Mouse (Mus musculus): ENCODE measurements around the gene Chid1.

Gene Chid1

DNA sequence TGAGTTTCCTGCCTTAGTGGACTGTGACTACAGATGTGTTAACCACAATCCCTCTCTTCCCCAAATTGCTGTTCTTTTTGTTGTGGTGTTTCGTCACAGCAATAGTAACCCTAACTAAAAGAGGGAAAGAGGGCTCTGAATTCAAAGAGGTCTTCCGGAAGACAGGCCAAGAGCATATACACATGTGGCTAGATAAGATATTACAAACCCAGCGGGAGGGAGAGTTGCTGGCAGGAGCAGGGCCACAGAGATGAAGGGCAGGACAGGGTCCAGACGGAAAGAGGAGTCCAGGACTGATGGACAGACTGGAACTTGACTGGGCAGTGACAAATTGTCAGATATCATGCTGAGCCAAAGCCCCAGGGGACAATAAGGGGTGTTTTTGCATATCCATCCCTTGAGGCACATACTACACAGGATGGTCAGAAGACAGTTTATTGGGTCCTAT, 18.7 kb upstream of the Chid1 start:
- WGBS: 78% methylated on average over 4 of the region's 4 CpGs

GRCm38 (mm10) chr7:141550464-141550863, 10.8 kb upstream of the Chid1 start:
- WGBS: 70% methylated on average over 2 of the region's 2 CpGs

DNA sequence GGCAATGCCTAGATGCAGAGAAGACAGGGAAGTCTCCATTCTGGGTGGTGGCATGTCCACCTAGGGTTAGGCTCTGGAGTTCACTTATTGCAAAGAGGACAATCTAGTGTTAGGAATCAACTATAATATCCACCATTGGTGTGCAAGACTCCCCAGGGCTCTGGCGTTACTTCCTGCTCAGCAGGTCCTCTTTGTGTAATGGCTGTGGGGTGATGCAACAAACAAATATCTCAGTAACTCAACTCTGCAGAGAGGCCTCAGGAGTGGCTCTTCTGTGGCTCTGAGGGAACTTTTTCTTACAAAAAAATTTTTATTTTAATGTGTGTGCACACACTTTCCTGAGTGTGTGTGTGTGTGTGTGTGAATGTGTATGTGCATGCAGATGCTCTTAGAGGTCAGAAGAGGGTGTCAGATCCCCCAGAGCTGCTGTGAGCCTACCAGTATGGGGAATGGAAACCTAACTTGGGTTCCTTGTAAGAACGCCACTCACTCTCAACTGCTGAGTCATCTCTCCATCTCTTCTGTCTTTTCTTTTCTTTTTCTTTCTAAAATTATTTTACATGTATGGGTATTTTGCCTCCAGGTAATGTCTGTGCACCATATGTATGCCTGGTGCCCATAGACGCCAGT, 9.9 kb upstream of the Chid1 start:
- WGBS: 91% methylated on average over 3 of the region's 3 CpGs

- WGBS: 54% methylated on average over 4 of the region's 4 CpGs
Measured at GRCm38 (mm10) chr7:141544654-141545053, 5.0 kb upstream of the Chid1 start.

- 98% methylated on average over 2 of the region's 2 CpGs for WGBS
Measured at GRCm38 (mm10) chr7:141542588-141542987, 2.9 kb upstream of the Chid1 start.

DNA sequence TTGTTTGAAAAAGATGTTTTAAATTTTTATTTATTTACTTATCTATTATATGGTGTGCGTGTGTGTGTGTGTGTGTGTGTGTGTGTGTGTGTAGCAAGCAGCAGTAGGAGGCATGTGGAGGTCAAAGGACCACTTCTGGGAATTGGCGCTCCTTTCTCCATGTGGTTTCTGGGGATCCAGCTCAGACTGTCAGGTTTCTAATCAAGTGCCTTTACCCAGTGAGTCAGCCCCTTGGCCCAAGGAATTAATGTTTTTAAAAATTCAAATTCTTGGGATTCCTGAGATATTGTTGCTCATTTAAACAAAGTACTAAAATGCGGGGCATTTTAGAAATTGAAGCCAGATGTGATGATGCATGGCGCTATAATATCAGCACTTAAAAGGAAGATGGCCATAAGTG, 2.0 kb upstream of the Chid1 start:
- 89% methylated on average over 4 of the region's 4 CpGs for WGBS

- WGBS: 29% methylated on average over 13 of the region's 13 CpGs
Measured at GRCm38 (mm10) chr7:141540312-141541081, 840 bp upstream of the Chid1 start.

DNA sequence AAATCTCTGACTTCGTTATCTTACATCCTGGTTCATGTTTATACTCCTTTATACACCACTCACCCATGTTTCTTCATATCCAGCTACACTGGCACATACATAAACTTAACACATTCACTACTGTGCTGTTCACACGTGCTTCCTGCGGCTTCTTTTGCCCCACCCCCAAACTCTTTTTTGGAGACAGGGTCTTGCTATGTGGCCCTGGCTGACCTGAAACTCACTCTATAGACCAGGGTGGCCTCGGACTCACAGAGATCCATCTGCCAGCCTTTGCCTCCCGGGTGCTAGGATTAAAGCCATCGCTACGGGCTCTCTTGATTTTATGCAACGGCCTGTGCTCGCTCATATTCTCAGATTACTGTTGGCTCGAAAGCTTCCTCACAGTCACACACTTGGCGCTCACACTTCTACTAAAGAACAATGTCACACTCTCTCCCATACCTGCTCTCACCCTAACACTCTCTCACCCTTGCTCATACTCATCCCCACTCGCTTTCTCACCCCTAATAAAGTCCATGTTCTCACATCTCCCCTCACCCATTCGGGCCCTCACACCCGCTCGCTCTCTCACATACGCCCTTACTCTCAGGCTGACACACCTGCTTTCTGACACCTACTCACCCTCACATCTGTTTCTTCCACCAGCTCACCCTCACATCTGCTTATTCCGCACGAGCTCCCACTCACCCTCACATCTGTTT, 653 bp downstream of the Chid1 start:
- 8% methylated on average over 18 of the region's 18 CpGs for WGBS

- WGBS: 74% methylated on average over 1 of the region's 1 CpGs
Measured at GRCm38 (mm10) chr7:141535570-141535969, 4.1 kb downstream of the Chid1 start.

- 69% methylated on average over 4 of the region's 4 CpGs for WGBS
Measured at GRCm38 (mm10) chr7:141525580-141525925, 14.1 kb downstream of the Chid1 start.

- 52% methylated on average over 6 of the region's 6 CpGs for WGBS
Measured at GRCm38 (mm10) chr7:141524760-141525579, 14.7 kb downstream of the Chid1 start.

GRCm38 (mm10) chr7:141524271-141524670, 15.4 kb downstream of the Chid1 start:
- 94% methylated on average over 4 of the region's 4 CpGs for WGBS

- 68% methylated on average over 4 of the region's 4 CpGs for WGBS
Measured at GRCm38 (mm10) chr7:141523007-141523406, 16.6 kb downstream of the Chid1 start.

DNA sequence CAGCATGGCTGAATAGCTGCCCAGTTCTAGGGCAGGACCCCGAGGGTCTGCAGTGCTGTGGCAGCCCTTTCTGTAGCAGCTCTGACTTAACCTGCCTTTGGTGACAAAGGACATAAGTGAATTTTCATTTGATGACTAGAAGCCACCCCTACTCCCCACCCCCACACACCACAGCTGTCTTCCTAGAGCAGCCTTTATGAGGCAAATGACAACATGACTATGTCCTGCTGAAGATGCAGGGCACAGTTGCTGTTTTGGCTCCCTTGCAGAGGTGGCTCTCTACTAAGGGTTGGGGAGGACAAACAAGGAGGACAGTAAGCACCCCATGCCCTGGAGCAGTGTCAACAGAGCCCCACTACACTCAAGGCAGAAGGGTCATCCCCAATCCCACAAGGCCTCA, 19.9 kb downstream of the Chid1 start:
- 92% methylated on average over 1 of the region's 1 CpGs for WGBS

GRCm38 (mm10) chr7:141518926-141519325, 20.7 kb downstream of the Chid1 start:
- WGBS: 87% methylated on average over 3 of the region's 3 CpGs

- WGBS: 83% methylated on average over 5 of the region's 5 CpGs
Measured at GRCm38 (mm10) chr7:141518296-141518695, 21.4 kb downstream of the Chid1 start.

- 92% methylated on average over 4 of the region's 4 CpGs for WGBS
Measured at GRCm38 (mm10) chr7:141517638-141518037, 22.0 kb downstream of the Chid1 start.

DNA sequence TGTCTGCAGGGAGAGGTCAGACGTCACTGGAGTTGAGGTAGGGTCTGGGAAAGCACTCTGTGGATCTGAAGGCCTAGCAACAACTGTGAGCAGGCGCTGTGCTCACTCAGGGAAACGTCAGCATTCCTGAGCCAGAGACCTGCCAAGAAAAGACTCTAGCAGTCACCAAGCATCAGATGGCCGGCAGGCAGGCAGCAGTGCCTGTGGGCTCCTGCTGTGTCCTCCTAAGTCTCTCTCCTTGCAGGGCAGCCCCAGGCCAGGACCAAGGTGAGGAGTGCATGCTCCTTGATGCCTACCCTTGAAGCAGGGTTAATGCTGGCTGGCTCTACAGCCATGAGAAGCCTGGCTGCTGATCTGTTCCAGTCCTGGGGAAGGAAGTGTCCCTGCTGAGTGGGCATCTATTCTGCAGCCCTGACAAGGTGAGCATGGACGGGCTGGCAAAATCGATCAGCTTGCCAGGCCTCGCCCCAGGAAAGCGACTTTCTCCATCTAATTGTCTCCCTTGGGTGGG, 28.9 kb downstream of the Chid1 start:
- 70% methylated on average over 8 of the region's 8 CpGs for WGBS

DNA sequence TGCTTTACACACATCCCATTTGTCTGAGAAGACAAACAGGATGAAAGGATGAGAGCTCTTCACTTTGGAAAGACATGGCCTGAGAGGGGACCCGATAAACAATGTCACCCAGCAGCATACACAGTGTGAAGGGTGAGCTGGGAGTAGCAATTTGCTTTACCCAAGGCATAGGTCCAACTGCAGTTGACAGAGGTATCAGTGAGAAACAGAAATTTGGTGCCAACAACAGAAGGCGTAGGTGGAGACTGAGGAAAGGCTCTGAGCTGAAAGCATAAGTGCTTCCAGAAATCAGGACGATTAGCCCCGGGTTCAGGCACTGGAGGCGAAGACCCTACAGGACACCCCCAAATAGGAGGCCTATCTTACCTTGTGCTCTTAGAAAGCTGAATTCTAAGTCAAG, 29.5 kb downstream of the Chid1 start:
- WGBS: 72% methylated on average over 5 of the region's 5 CpGs

GRCm38 (mm10) chr7:141506278-141506677, 33.4 kb downstream of the Chid1 start:
- WGBS: 87% methylated on average over 2 of the region's 2 CpGs

DNA sequence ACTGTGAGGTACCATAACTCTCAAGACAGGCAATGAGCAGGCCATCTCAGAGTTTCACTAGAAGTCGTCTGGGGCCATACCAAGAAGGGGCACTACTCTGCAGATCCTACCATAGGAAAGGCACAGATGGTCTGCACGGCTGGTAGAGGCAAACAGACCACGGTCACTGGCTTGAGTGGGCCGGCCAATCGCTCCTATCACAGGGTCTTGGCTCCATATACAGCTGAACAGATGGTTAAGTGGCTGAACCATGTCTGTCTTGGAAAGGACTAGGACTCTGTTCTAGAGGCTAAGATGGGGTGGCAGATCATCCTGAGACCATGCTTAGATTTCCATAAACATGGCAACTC, 37.1 kb downstream of the Chid1 start:
- WGBS: 84% methylated on average over 5 of the region's 5 CpGs
